Mouse (Mus musculus) hindbrain, embryonic 16.5 days (tissue): Measurements from ENCODE around the gene Slc12a4. TPM values are rescaled to one million over a fixed set of nuclear protein-coding genes. Genes with fewer than 3 reads are reported as not detected.
A peak's percentile ranks its signal among the peaks of the same experiment; 100 is the strongest.

ENCODE experiments used
- ATAC-seq: fragments of 200-750 bp; cut with Nextera tagmentation; 2 replicates; pipeline ENCODE4 v1.8.0; 2017; ENCODE audit warnings: moderate TSS enrichment, moderate library complexity
- H3K27ac ChIP-seq: fragments of 300-500 bp; sonication (generic); 2 replicates; pipeline ENCODE4 v1.5.1; 2014; ENCODE audit warnings: low read depth, mild to moderate bottlenecking, control low read depth, low read length, moderate library complexity
- H3K27me3 ChIP-seq: fragments of 300-500 bp; sonication (generic); replicated peaks from 2 replicates; pipeline ENCODE4 v1.6.1; 2014; ENCODE audit warnings: low read length; ENCODE audit not compliant: control insufficient read depth, insufficient read depth
- H3K36me3 ChIP-seq: fragments of 300-500 bp; sonication (generic); 2 replicates; pipeline ENCODE4 v1.6.1; 2014; ENCODE audit warnings: mild to moderate bottlenecking, low read length, moderate library complexity, mixed read lengths; ENCODE audit not compliant: control insufficient read depth, insufficient read depth
- H3K4me1 ChIP-seq: fragments of 300-500 bp; sonication (generic); 2 replicates; pipeline ENCODE4 v1.6.1; 2014; ENCODE audit warnings: low read depth, low read length; ENCODE audit not compliant: control insufficient read depth, insufficient read depth
- H3K4me2 ChIP-seq: fragments of 300-500 bp; sonication (generic); 2 replicates; pipeline ENCODE4 v1.6.1; 2014; ENCODE audit warnings: mild to moderate bottlenecking, low read length, control low read depth, moderate library complexity
- H3K4me3 ChIP-seq: fragments of 300-500 bp; sonication (generic); 2 replicates; pipeline ENCODE4 v1.5.1; 2014; ENCODE audit warnings: mild to moderate bottlenecking, low read length, control low read depth, moderate library complexity
- H3K9ac ChIP-seq: fragments of 300-500 bp; sonication (generic); 2 replicates; pipeline ENCODE4 v1.6.1; 2014; ENCODE audit warnings: low read depth, mild to moderate bottlenecking, control low read depth, low read length, moderate library complexity
- H3K9me3 ChIP-seq: fragments of 300-500 bp; sonication (generic); 2 replicates; pipeline ENCODE4 v1.6.1; 2014; ENCODE audit warnings: mild to moderate bottlenecking, low read length, moderate library complexity; ENCODE audit not compliant: control insufficient read depth
- WGBS: fragments of 180-500 bp; shearing (Covaris S2); extraction: QIAGEN DNeasy Blood & Tissue Kit; methylation state at CpG from one replicate; pipeline ENCODE4 v1.1.7; 2014; 5-methylcytosine and 5-hydroxymethylcytosine counted together
- polyA plus RNA-seq: library from polyadenylated mRNA; unstranded; fragments of >200 nt; fragmentation: Nextera tagmentation; extraction: Ambion mirVana; gene quantifications from 2 replicates; pipeline ENCODE4 v1.2.1, GENCODE M21; 2015

The Slc12a4 gene
- polyA plus RNA-seq, 1 experiment from 2014 or later, result 14.6 TPM

GRCm38 (mm10) chr8:105937496-105938305, 28.2 kb downstream of the Slc12a4 start:
- ATAC-seq, result peak; percentile 38
- peak overlapping the region; percentile 94 for H3K27ac ChIP-seq
- no peaks in the 10 kb centered on the region for H3K27me3 ChIP-seq
- peaks cover 15% of the 10 kb centered on the region for H3K4me1 ChIP-seq
- 3% methylated on average over 33 of the region's 33 CpGs for WGBS
- H3K4me2 ChIP-seq, result peak overlapping the region; percentile 95
- H3K36me3 ChIP-seq, result no peaks in the 10 kb centered on the region
- H3K9me3 ChIP-seq, result no peaks in the 10 kb centered on the region
- peak overlapping the region; percentile 84 for H3K9ac ChIP-seq
- H3K4me3 ChIP-seq, result peak overlapping the region; percentile 62

- no peaks in the 10 kb centered on the region for H3K9me3 ChIP-seq
- H3K4me3 ChIP-seq, result peak overlapping the region; percentile 62
- H3K27me3 ChIP-seq, result no peaks in the 10 kb centered on the region
- WGBS, result under 1% methylated on average over 28 of the region's 30 CpGs
- peaks cover 15% of the 10 kb centered on the region for H3K4me1 ChIP-seq
- peak overlapping the region; percentile 94 for H3K27ac ChIP-seq
- H3K9ac ChIP-seq, result peak overlapping the region; percentile 84
- H3K4me2 ChIP-seq, result peak overlapping the region; percentile 95
- peak; percentile 93 for ATAC-seq
- H3K36me3 ChIP-seq, result no peaks in the 10 kb centered on the region
Measured at GRCm38 (mm10) chr8:105936866-105937475, 28.9 kb downstream of the Slc12a4 start.

- 26% methylated on average over 7 of the region's 7 CpGs for WGBS
- peak overlapping the region; percentile 62 for H3K4me3 ChIP-seq
- H3K27ac ChIP-seq, result no peak overlapping the region; the same call in 1 of the 2 replicates
- peak overlapping the region; percentile 95 for H3K4me2 ChIP-seq
- no peaks in the 10 kb centered on the region for H3K9me3 ChIP-seq
- H3K9ac ChIP-seq, result peak overlapping the region; percentile 84
- H3K36me3 ChIP-seq, result no peaks in the 10 kb centered on the region
- no peak for ATAC-seq
- H3K4me1 ChIP-seq, result peaks cover 15% of the 10 kb centered on the region
- H3K27me3 ChIP-seq, result no peaks in the 10 kb centered on the region
Measured at GRCm38 (mm10) chr8:105935863-105936603, 29.9 kb downstream of the Slc12a4 start.

DNA sequence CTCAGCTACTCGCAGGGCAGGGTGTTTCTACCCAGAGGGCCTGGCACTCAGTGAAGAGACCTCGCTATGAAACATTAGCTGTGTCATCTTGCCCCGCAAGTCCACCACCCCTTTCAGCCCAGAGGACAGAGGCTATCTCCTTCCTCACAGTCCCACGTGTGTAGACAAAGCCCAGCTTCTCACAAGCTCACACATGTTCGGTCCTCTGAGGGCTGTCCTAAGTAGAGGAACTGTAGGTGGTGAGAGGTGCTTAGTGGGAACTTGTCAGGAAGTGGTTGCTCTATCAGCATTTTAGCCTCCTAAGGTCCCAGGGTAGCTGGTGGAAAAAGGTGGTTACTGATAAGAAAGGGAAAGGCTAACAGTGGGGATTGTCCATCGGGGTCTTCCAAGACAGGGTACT, 30.8 kb downstream of the Slc12a4 start:
- Histone ChIP-seq H3K4me2 (no peak overlapping the region), H3K4me3 (no peak overlapping the region), H3K36me3 (no peaks in the 10 kb centered on the region), H3K27ac (no peak overlapping the region), H3K9me3 (no peaks in the 10 kb centered on the region), H3K4me1 (peaks cover 18% of the 10 kb centered on the region), H3K27me3 (no peaks in the 10 kb centered on the region), H3K9ac (no peak overlapping the region)
- no peak for ATAC-seq
- WGBS, result 85% methylated on average over 6 of the region's 6 CpGs

- H3K9ac ChIP-seq, result no peak within 1 kb of the TSS
Measured at GRCm38 (mm10) chr8:105933762-105934161, 32.1 kb downstream of the Slc12a4 start, which contains the start of gene Ctrl. Ctrl (minus strand) TSS chr8:105933862.

GRCm38 (mm10) chr8:105932525-105932924, 33.4 kb downstream of the Slc12a4 start:
- Histone ChIP-seq H3K4me3 (no peak overlapping the region), H3K4me1 (peaks cover 13% of the 10 kb centered on the region), H3K27me3 (no peaks in the 10 kb centered on the region), H3K9me3 (no peaks in the 10 kb centered on the region), H3K4me2 (no peak overlapping the region), H3K27ac (no peak overlapping the region), H3K36me3 (no peaks in the 10 kb centered on the region), H3K9ac (no peak overlapping the region)
- WGBS, result 90% methylated on average over 11 of the region's 11 CpGs
- ATAC-seq, result no peak

More at GRCm38 (mm10) chr8:105933762-105934161, 32.1 kb downstream of the Slc12a4 start, which contains the start of gene Ctrl:
- no peaks in the 10 kb centered on the region for H3K27me3 ChIP-seq
- H3K27ac ChIP-seq, result no peak within 1 kb of the TSS
- no peak for ATAC-seq
- H3K4me3 ChIP-seq, result no peak within 1 kb of the TSS
- peaks cover 18% of the 10 kb centered on the region for H3K4me1 ChIP-seq
- H3K36me3 ChIP-seq, result no peaks in the 10 kb centered on the region
- no peak within 1 kb of the TSS for H3K4me2 ChIP-seq
- no peaks in the 10 kb centered on the region for H3K9me3 ChIP-seq
- 92% methylated on average over 2 of the region's 2 CpGs for WGBS

DNA sequence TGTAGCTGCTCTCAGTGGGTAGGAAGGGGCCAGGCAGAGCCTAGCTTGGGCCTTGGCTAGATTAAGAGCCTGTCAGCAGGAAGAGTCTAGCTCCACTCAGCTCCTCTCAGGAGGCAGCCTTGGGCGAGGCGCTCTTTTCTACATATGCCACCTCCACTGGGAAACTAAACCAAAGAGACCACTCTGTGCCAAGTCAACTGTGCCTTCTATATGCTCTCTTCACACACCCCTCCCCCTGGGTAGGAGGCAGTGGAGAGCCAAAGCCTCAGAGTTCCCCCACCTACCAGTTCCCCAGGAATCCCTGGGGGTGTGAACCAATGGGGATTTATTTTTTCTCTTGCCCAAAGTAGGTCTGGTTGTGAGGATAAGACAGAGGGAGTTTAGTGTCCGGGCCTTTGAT, 34.6 kb downstream of the Slc12a4 start:
- Histone ChIP-seq H3K4me1 (peaks cover 10% of the 10 kb centered on the region), H3K9ac (no peak overlapping the region), H3K4me2 (no peak overlapping the region), H3K36me3 (no peaks in the 10 kb centered on the region), H3K4me3 (no peak overlapping the region), H3K27ac (no peak overlapping the region), H3K9me3 (no peaks in the 10 kb centered on the region), H3K27me3 (no peaks in the 10 kb centered on the region)
- ATAC-seq, result no peak
- WGBS, result 98% methylated on average over 3 of the region's 3 CpGs

DNA sequence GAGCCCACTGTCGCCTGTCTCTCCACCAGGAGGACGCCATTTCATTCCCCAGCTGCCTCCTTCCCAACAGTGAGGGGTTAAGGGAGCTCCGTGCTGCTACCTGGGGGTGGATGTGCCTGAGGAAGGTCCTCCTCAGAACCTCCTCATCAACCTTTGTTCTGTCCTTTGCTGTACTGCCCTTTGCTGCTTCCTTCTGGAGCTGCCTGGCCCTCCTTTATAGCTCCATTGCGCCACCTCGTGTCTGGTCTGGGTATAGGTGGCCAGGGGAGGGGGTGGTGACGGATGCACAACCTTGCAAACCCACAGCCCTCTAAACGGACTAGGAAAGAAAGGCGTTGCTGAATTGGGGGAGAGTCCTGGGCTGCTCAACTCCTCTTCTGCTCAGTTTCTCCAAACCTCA, 35.3 kb downstream of the Slc12a4 start:
- H3K9me3 ChIP-seq, result no peaks in the 10 kb centered on the region
- 13% methylated on average over 8 of the region's 8 CpGs for WGBS
- peak; percentile 62 for ATAC-seq
- peaks cover 3% of the 10 kb centered on the region for H3K4me1 ChIP-seq
- H3K9ac ChIP-seq, result peak overlapping the region; percentile 56
- no peaks in the 10 kb centered on the region for H3K36me3 ChIP-seq
- H3K4me2 ChIP-seq, result no peak overlapping the region
- no peak overlapping the region for H3K4me3 ChIP-seq
- peak overlapping the region; percentile 64; the same call in 1 of the 2 replicates for H3K27ac ChIP-seq
- H3K27me3 ChIP-seq, result no peaks in the 10 kb centered on the region

DNA sequence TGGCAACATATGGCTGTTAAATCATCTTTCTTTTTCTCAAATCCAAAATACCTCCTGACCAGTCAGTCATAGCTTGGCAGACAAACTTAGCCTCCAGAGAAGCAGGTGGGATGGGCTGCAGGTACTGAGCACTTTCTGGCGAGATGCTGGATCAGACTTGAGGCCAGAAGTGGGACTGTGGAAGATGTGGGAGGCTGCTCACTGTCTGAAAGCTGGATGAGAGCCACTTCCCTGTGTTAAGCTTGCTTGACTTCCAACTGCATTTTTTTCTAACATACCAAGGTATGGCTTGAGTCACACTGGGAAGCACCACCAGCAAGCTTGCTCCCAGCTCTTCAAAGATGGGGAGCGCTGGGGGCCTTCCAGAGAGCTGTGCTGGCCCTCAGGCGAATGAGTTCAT, 40.8 kb downstream of the Slc12a4 start:
- ATAC-seq, result no peak
- Histone ChIP-seq H3K4me1 (no peaks in the 10 kb centered on the region), H3K27ac (no peak overlapping the region), H3K9ac (no peak overlapping the region), H3K4me2 (no peak overlapping the region), H3K9me3 (no peaks in the 10 kb centered on the region), H3K4me3 (no peak overlapping the region), H3K36me3 (no peaks in the 10 kb centered on the region), H3K27me3 (no peaks in the 10 kb centered on the region)
- 66% methylated on average over 3 of the region's 3 CpGs for WGBS
